Mouse (Mus musculus): ENCODE measurements at regions not wholly inside any gene's neighbourhood (a gene's known extent, or its start where the extent isn't known, plus 50 kb on each side); places are given as distances from the start of the nearest gene placed in this dataset.

DNA sequence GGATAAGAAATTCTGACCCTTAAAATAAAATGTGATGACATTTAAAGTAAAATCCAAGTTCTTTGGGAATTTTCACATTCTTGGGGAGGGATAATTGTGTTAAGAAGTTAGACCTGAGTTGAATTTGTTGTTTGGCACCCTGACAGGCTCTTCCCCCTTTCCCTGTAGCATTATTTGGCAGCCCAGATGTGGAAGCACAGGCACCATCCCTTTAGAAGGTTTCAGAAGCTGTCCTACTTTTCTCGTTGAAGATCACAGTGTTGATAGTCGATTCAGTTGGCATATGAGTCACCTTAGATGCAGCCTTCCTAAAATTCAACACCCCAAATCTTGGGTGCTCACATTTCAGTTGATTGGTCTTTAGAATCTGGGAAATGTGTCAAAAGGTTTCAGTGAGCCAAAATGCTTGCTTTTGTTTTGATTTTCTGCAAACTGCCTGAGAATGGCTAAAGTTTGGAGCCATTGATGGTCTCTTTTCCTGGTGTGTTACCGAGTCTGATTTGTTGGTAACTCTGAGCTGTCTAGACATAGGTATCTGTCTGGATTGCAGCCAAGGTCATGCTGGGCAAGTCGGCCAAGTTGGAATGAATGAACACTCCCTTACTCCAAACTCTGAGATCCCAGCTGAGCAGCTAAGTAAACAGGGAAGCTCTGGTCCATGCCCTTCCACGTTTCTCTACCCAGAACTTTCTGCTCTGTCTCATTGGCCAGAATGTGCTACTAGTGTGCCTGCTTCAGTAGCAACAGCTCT is 65.9 kb upstream of the Bmper start:
- ATAC-seq (ENCODE audit: low read depth), result no peak
- peak; percentile 51 for DNase-seq (ENCODE audit: low spot score)
- Histone ChIP-seq H3K27ac (replicated peaks; ENCODE audit: low read depth, low read length) (no peak overlapping the region; the same call in 1 of the 2 replicates), H3K4me1 (ENCODE audit: control insufficient read depth, insufficient read depth, low read length) (peaks cover 12% of the 10 kb centered on the region; the same call in 1 of the 2 replicates), H3K4me2 (ENCODE audit: low read depth, low read length) (no peak overlapping the region), H3K9ac (ENCODE audit: low read depth, low read length) (no peak overlapping the region), H3K9me3 (ENCODE audit: control insufficient read depth, low read length) (no peaks in the 10 kb centered on the region), H3K4me3 (ENCODE audit: low read depth, low read length) (no peak overlapping the region), H3K36me3 (ENCODE audit: control insufficient read depth, insufficient read depth, low read length) (no peaks in the 10 kb centered on the region), H3K27me3 (replicated peaks; ENCODE audit: control insufficient read depth, insufficient read depth, low read length) (no peaks in the 10 kb centered on the region)
- 39% methylated on average over 5 of the region's 5 CpGs for WGBS

DNA sequence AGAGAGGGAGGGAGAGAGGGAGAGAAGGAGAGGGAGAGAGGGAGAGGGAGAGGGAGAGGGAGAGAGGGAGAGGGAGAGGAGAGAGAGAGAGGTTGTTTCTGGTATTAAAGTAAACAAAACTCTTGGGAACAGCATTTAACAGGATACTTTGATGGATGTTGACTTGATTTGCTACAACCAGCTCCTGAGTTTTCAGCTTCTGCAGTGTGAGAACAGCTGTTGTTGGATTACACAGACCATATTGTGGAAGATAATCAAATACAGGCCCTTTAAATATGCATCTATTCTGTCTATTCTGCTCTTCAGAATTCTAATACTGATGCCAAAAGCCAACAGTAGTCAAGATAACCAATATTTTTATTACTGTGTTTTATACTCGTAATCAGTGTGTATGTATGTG is 64.4 kb upstream of the Bmper start:
- WGBS, result 63% methylated on average over 1 of the region's 1 CpGs
- DNase-seq (ENCODE audit: low spot score), result no peak
- H3K4me1 ChIP-seq (ENCODE audit: control insufficient read depth, insufficient read depth, low read length), result peaks cover 12% of the 10 kb centered on the region; the same call in 1 of the 2 replicates
- no peaks in the 10 kb centered on the region for H3K36me3 ChIP-seq (ENCODE audit: control insufficient read depth, insufficient read depth, low read length)
- no peak for ATAC-seq (ENCODE audit: low read depth)
- H3K4me3 ChIP-seq (ENCODE audit: low read depth, low read length), result no peak overlapping the region
- no peak overlapping the region for H3K9ac ChIP-seq (ENCODE audit: low read depth, low read length)
- no peak overlapping the region for H3K27ac ChIP-seq (replicated peaks; ENCODE audit: low read depth, low read length)
- H3K4me2 ChIP-seq (ENCODE audit: low read depth, low read length), result no peak overlapping the region
- H3K9me3 ChIP-seq (ENCODE audit: control insufficient read depth, low read length), result no peaks in the 10 kb centered on the region
- H3K27me3 ChIP-seq (replicated peaks; ENCODE audit: control insufficient read depth, insufficient read depth, low read length), result no peaks in the 10 kb centered on the region

DNA sequence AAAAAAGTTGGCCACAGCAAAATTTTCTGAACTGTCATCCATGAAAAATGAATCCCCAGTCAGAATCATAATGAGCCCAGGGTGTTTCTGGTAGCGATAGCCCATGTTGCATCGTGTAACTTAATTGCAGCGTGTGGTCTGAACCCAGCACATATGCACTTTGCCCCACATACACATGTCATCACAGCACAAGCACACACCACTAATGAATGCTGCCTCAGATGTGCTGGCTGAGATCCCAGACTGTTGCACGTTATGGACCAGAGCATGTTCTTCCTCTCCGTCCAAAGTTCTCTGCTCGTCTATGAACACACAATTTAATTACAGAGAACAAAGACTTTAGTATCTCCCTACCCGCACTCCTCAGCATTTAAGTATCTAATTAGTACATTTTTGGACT is 61.5 kb upstream of the Bmper start:
- no peak overlapping the region for H3K4me3 ChIP-seq (ENCODE audit: low read depth, low read length)
- DNase-seq (ENCODE audit: low spot score), result peak; percentile 53
- no peaks in the 10 kb centered on the region for H3K9me3 ChIP-seq (ENCODE audit: control insufficient read depth, low read length)
- no peak overlapping the region for H3K4me2 ChIP-seq (ENCODE audit: low read depth, low read length)
- 50% methylated on average over 7 of the region's 7 CpGs for WGBS
- H3K27me3 ChIP-seq (replicated peaks; ENCODE audit: control insufficient read depth, insufficient read depth, low read length), result no peaks in the 10 kb centered on the region
- peaks cover 12% of the 10 kb centered on the region; the same call in 1 of the 2 replicates for H3K4me1 ChIP-seq (ENCODE audit: control insufficient read depth, insufficient read depth, low read length)
- H3K36me3 ChIP-seq (ENCODE audit: control insufficient read depth, insufficient read depth, low read length), result no peaks in the 10 kb centered on the region
- H3K27ac ChIP-seq (replicated peaks; ENCODE audit: low read depth, low read length), result no peak overlapping the region
- ATAC-seq (ENCODE audit: low read depth), result no peak
- H3K9ac ChIP-seq (ENCODE audit: low read depth, low read length), result no peak overlapping the region

GRCm38 (mm10) chr9:23167056-23167591 is 55.8 kb upstream of the Bmper start:
- Histone ChIP-seq H3K4me2 (ENCODE audit: low read depth, low read length) (no peak overlapping the region), H3K9me3 (ENCODE audit: control insufficient read depth, low read length) (no peaks in the 10 kb centered on the region), H3K27ac (replicated peaks; ENCODE audit: low read depth, low read length) (no peak overlapping the region), H3K27me3 (replicated peaks; ENCODE audit: control insufficient read depth, insufficient read depth, low read length) (no peaks in the 10 kb centered on the region), H3K36me3 (ENCODE audit: control insufficient read depth, insufficient read depth, low read length) (no peaks in the 10 kb centered on the region), H3K4me1 (ENCODE audit: control insufficient read depth, insufficient read depth, low read length) (no peaks in the 10 kb centered on the region), H3K9ac (ENCODE audit: low read depth, low read length) (no peak overlapping the region), H3K4me3 (ENCODE audit: low read depth, low read length) (no peak overlapping the region)
- ATAC-seq (ENCODE audit: low read depth) (no peak), DNase-seq (ENCODE audit: low spot score) (no peak)
- 74% methylated on average over 2 of the region's 2 CpGs for WGBS

DNA sequence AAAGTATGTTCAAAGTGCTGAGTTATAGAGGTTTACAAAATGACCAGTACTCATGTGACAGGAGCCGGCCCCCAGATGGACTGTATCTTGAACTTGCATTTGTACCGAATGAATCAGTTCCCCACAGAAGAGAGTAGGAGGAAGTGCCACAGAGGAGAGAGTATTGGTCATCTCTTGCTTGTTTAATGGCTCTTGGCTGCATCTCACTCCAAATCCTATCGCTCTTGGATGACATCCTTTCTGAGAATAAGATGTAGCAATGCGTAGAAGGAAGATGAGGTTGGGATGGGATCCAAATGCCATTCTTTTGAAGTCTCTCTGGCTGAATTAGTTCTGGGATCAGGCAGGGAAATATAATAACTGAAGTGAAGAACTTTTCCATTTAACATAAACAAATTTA is 55.2 kb upstream of the Bmper start:
- Histone ChIP-seq H3K4me2 (ENCODE audit: low read depth, low read length) (no peak overlapping the region), H3K9ac (ENCODE audit: low read depth, low read length) (no peak overlapping the region), H3K9me3 (ENCODE audit: control insufficient read depth, low read length) (no peaks in the 10 kb centered on the region), H3K27ac (replicated peaks; ENCODE audit: low read depth, low read length) (no peak overlapping the region), H3K4me1 (ENCODE audit: control insufficient read depth, insufficient read depth, low read length) (no peaks in the 10 kb centered on the region), H3K36me3 (ENCODE audit: control insufficient read depth, insufficient read depth, low read length) (no peaks in the 10 kb centered on the region), H3K4me3 (ENCODE audit: low read depth, low read length) (no peak overlapping the region), H3K27me3 (replicated peaks; ENCODE audit: control insufficient read depth, insufficient read depth, low read length) (no peaks in the 10 kb centered on the region)
- 68% methylated on average over 4 of the region's 4 CpGs for WGBS
- no peak for ATAC-seq (ENCODE audit: low read depth)
- peak; percentile 41 for DNase-seq (ENCODE audit: low spot score)

DNA sequence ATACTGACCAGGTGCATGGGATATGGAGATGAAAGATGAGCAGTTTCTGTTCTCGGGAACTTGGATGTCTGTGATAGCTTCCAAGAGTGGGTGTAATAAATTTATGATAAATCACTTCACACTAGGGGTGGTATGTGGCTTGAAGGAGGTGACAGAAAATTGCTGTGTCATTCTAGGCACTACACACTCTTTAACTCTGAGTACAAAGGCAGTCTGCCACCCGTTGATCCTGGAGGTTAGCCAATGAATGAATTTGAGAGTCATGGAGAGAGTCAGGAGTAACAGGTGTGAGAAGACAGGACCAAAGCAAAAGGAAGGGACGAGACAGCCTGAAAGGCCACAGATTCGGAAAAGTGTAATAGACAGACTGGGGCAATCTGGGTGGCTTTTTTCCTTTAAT is 54.7 kb upstream of the Bmper start:
- Histone ChIP-seq H3K9ac (ENCODE audit: low read depth, low read length) (no peak overlapping the region), H3K9me3 (ENCODE audit: control insufficient read depth, low read length) (no peaks in the 10 kb centered on the region), H3K4me3 (ENCODE audit: low read depth, low read length) (no peak overlapping the region), H3K27ac (replicated peaks; ENCODE audit: low read depth, low read length) (no peak overlapping the region), H3K4me2 (ENCODE audit: low read depth, low read length) (no peak overlapping the region), H3K36me3 (ENCODE audit: control insufficient read depth, insufficient read depth, low read length) (no peaks in the 10 kb centered on the region), H3K27me3 (replicated peaks; ENCODE audit: control insufficient read depth, insufficient read depth, low read length) (no peaks in the 10 kb centered on the region), H3K4me1 (ENCODE audit: control insufficient read depth, insufficient read depth, low read length) (no peaks in the 10 kb centered on the region)
- DNase-seq (ENCODE audit: low spot score) (peak; percentile 26), ATAC-seq (ENCODE audit: low read depth) (no peak)
- WGBS, result 48% methylated on average over 4 of the region's 4 CpGs

DNA sequence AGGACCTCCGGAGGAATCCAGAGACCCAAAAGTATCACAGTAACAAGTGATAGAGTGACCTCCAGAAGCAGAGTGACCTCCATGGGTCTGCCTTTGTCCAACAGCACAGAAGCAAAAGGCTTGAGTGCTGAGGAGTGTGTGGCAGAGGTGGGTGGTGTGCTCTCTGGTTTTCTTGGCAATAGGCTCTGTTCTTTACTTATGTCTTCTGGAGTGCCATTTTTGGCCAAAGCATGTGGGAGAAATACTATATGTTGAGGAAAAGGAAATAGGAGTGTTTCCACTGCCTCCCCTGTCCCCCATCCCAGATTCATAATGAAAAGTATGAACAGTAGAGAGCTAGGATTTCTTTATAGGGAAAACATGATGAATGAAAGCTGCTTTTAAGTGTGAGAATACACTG is 51.5 kb upstream of the Bmper start:
- Histone ChIP-seq H3K27ac (replicated peaks; ENCODE audit: low read depth, low read length) (no peak overlapping the region), H3K4me1 (ENCODE audit: control insufficient read depth, insufficient read depth, low read length) (no peaks in the 10 kb centered on the region), H3K36me3 (ENCODE audit: control insufficient read depth, insufficient read depth, low read length) (no peaks in the 10 kb centered on the region), H3K27me3 (replicated peaks; ENCODE audit: control insufficient read depth, insufficient read depth, low read length) (no peaks in the 10 kb centered on the region), H3K4me2 (ENCODE audit: low read depth, low read length) (no peak overlapping the region), H3K9ac (ENCODE audit: low read depth, low read length) (no peak overlapping the region), H3K4me3 (ENCODE audit: low read depth, low read length) (no peak overlapping the region), H3K9me3 (ENCODE audit: control insufficient read depth, low read length) (no peaks in the 10 kb centered on the region)
- ATAC-seq (ENCODE audit: low read depth), result no peak
- WGBS, result 86% methylated on average over 1 of the region's 1 CpGs
- DNase-seq (ENCODE audit: low spot score), result no peak
